Comparison of ENCODE assay signal across 19 mouse cellular contexts in genomic region chr1:186549207-186549606, GRCm38 (mm10).
"Had no signal": no experiment of that assay in that cellular context is flagged by ENCODE, and none has a peak within 500 bp of the region (broad histone marks: within the 10 kb centered on the region; RNA-seq: fewer than 3 reads in every experiment).

No protein-coding gene starts in this region.

- H3K9me3 ChIP-seq: liver, embryonic 13.5 days; lung, embryonic 15.5 days; midbrain, embryonic 13.5 days; midbrain, embryonic 15.5 days; neural tube, embryonic 12.5 days; stomach, embryonic 15.5 days had no signal

- H3K4me2 ChIP-seq: liver, embryonic 13.5 days; lung, embryonic 15.5 days; midbrain, embryonic 11.5 days; midbrain, embryonic 13.5 days; midbrain, embryonic 15.5 days; neural tube, embryonic 12.5 days; stomach, embryonic 15.5 days had no signal

- H3K27ac ChIP-seq: liver, embryonic 13.5 days; lung, embryonic 15.5 days; macrophage; midbrain, embryonic 13.5 days; midbrain, embryonic 15.5 days; neural tube, embryonic 12.5 days; stomach, embryonic 15.5 days; stomach, postnatal 0 days had no signal

- DNase-seq: liver, embryonic 13.5 days; lung, adult 2 months; lung, postnatal 14 days; lung, postnatal 36 days; retina, postnatal 1 day; right cerebral cortex, adult 18-20 months; thymus, adult 2 months; thymus, postnatal 25 days; thymus, postnatal 4 days had no signal

- ATAC-seq: lung, postnatal 0 days; midbrain, embryonic 13.5 days; midbrain, embryonic 15.5 days had no signal

- H3K4me3 ChIP-seq: liver, embryonic 13.5 days; lung, embryonic 15.5 days; megakaryocyte, embryonic 14.5 days; midbrain, embryonic 13.5 days; midbrain, embryonic 15.5 days; neural tube, embryonic 12.5 days; stomach, embryonic 15.5 days had no signal

- H3K27me3 ChIP-seq: liver, embryonic 13.5 days; lung, embryonic 15.5 days; megakaryocyte, embryonic 14.5 days; midbrain, embryonic 13.5 days; midbrain, embryonic 15.5 days; neural tube, embryonic 12.5 days; stomach, embryonic 15.5 days had no signal

- H3K36me3 ChIP-seq: liver, embryonic 13.5 days; lung, embryonic 15.5 days; midbrain, embryonic 13.5 days; midbrain, embryonic 15.5 days; neural tube, embryonic 12.5 days; stomach, embryonic 15.5 days had no signal

- H3K9ac ChIP-seq: liver, embryonic 13.5 days; lung, embryonic 15.5 days; midbrain, embryonic 13.5 days; midbrain, embryonic 15.5 days; neural tube, embryonic 12.5 days; stomach, embryonic 15.5 days had no signal

- H3K4me1 ChIP-seq: liver, embryonic 13.5 days; megakaryocyte, embryonic 14.5 days; midbrain, embryonic 13.5 days; midbrain, embryonic 15.5 days; stomach, embryonic 15.5 days had no signal
